Mouse (Mus musculus): ENCODE measurements around the gene Tff2. TPM values are rescaled to one million over a fixed set of nuclear protein-coding genes. Genes with fewer than 3 reads are reported as not detected.

The Tff2 gene
- polyA plus RNA-seq, 1 experiment from 2014 or later, result not detected

- Histone ChIP-seq H3K27ac (ENCODE audit: low read depth, low read length) (no peak overlapping the region), H3K4me3 (ENCODE audit: low read depth, low read length) (no peak overlapping the region), H3K36me3 (ENCODE audit: control insufficient read depth, insufficient read depth, low read length) (no peaks in the 10 kb centered on the region), H3K27me3 (ENCODE audit: control insufficient read depth, insufficient read depth, low read length) (no peaks in the 10 kb centered on the region), H3K9ac (ENCODE audit: low read length) (no peak overlapping the region), H3K4me1 (replicated peaks; ENCODE audit: control insufficient read depth, insufficient read depth, low read length) (no peaks in the 10 kb centered on the region), H3K4me2 (ENCODE audit: low read depth, low read length, severe bottlenecking) (no peak overlapping the region), H3K9me3 (ENCODE audit: control insufficient read depth, low read length) (no peaks in the 10 kb centered on the region)
- DNase-seq (ENCODE audit: low spot score) (no peak), ATAC-seq (replicated peaks; ENCODE audit: low FRiP score) (no peak)
- 58% methylated on average over 5 of the region's 5 CpGs for WGBS
These were observed 8.4 kb upstream of the Tff2 start for GRCm38 (mm10) chr17:31152512-31152911.

- Histone ChIP-seq H3K27me3 (ENCODE audit: control insufficient read depth, insufficient read depth, low read length) (no peaks in the 10 kb centered on the region), H3K9ac (ENCODE audit: low read length) (no peak overlapping the region), H3K4me2 (ENCODE audit: low read depth, low read length, severe bottlenecking) (no peak overlapping the region), H3K9me3 (ENCODE audit: control insufficient read depth, low read length) (no peaks in the 10 kb centered on the region), H3K4me3 (ENCODE audit: low read depth, low read length) (no peak overlapping the region), H3K4me1 (replicated peaks; ENCODE audit: control insufficient read depth, insufficient read depth, low read length) (no peaks in the 10 kb centered on the region), H3K27ac (ENCODE audit: low read depth, low read length) (no peak overlapping the region), H3K36me3 (ENCODE audit: control insufficient read depth, insufficient read depth, low read length) (no peaks in the 10 kb centered on the region)
- DNase-seq (ENCODE audit: low spot score), result no peak
- 84% methylated on average over 9 of the region's 9 CpGs for WGBS
- no peak for ATAC-seq (replicated peaks; ENCODE audit: low FRiP score)
These were observed 1.9 kb upstream of the Tff2 start for GRCm38 (mm10) chr17:31145998-31146397.

- WGBS, result 92% methylated on average over 7 of the region's 7 CpGs
- no peak for ATAC-seq (replicated peaks; ENCODE audit: low FRiP score)
- no peaks in the 10 kb centered on the region for H3K27me3 ChIP-seq (ENCODE audit: control insufficient read depth, insufficient read depth, low read length)
These were observed 2.0 kb downstream of the Tff2 start for GRCm38 (mm10) chr17:31142116-31142515.

GRCm38 (mm10) chr17:31138398-31138797 is 5.7 kb downstream of the Tff2 start:
- ATAC-seq (replicated peaks; ENCODE audit: low FRiP score) (no peak), DNase-seq (ENCODE audit: low spot score) (peak; percentile 67)
- no peaks in the 10 kb centered on the region for H3K9me3 ChIP-seq (ENCODE audit: control insufficient read depth, low read length)
- no peak overlapping the region for H3K4me3 ChIP-seq (ENCODE audit: low read depth, low read length)
- WGBS, result 23% methylated on average over 5 of the region's 5 CpGs
- no peaks in the 10 kb centered on the region for H3K36me3 ChIP-seq (ENCODE audit: control insufficient read depth, insufficient read depth, low read length)
- H3K4me2 ChIP-seq (ENCODE audit: low read depth, low read length, severe bottlenecking), result no peak overlapping the region
- H3K27me3 ChIP-seq (ENCODE audit: control insufficient read depth, insufficient read depth, low read length), result no peaks in the 10 kb centered on the region
- H3K27ac ChIP-seq (ENCODE audit: low read depth, low read length), result no peak overlapping the region
- no peaks in the 10 kb centered on the region for H3K4me1 ChIP-seq (replicated peaks; ENCODE audit: control insufficient read depth, insufficient read depth, low read length)
- H3K9ac ChIP-seq (ENCODE audit: low read length), result no peak overlapping the region

More at GRCm38 (mm10) chr17:31142116-31142515, 2.0 kb downstream of the Tff2 start:
- H3K9me3 ChIP-seq (ENCODE audit: control insufficient read depth, low read length), result no peaks in the 10 kb centered on the region
- H3K4me1 ChIP-seq (replicated peaks; ENCODE audit: control insufficient read depth, insufficient read depth, low read length), result no peaks in the 10 kb centered on the region
- DNase-seq (ENCODE audit: low spot score), result no peak
- H3K36me3 ChIP-seq (ENCODE audit: control insufficient read depth, insufficient read depth, low read length), result no peaks in the 10 kb centered on the region
- no peak overlapping the region for H3K4me3 ChIP-seq (ENCODE audit: low read depth, low read length)
- H3K27ac ChIP-seq (ENCODE audit: low read depth, low read length), result no peak overlapping the region
- H3K4me2 ChIP-seq (ENCODE audit: low read depth, low read length, severe bottlenecking), result no peak overlapping the region
- no peak overlapping the region for H3K9ac ChIP-seq (ENCODE audit: low read length)

GRCm38 (mm10) chr17:31136821-31137220 is 7.3 kb downstream of the Tff2 start:
- ATAC-seq (replicated peaks; ENCODE audit: low FRiP score) (no peak), DNase-seq (ENCODE audit: low spot score) (no peak)
- WGBS, result 86% methylated on average over 1 of the region's 1 CpGs
- Histone ChIP-seq H3K9ac (ENCODE audit: low read length) (no peak overlapping the region), H3K4me1 (replicated peaks; ENCODE audit: control insufficient read depth, insufficient read depth, low read length) (no peaks in the 10 kb centered on the region), H3K4me3 (ENCODE audit: low read depth, low read length) (no peak overlapping the region), H3K27me3 (ENCODE audit: control insufficient read depth, insufficient read depth, low read length) (no peaks in the 10 kb centered on the region), H3K4me2 (ENCODE audit: low read depth, low read length, severe bottlenecking) (no peak overlapping the region), H3K27ac (ENCODE audit: low read depth, low read length) (no peak overlapping the region), H3K36me3 (ENCODE audit: control insufficient read depth, insufficient read depth, low read length) (no peaks in the 10 kb centered on the region), H3K9me3 (ENCODE audit: control insufficient read depth, low read length) (no peaks in the 10 kb centered on the region)

- Histone ChIP-seq H3K4me3 (ENCODE audit: low read depth, low read length) (no peak overlapping the region), H3K4me2 (ENCODE audit: low read depth, low read length, severe bottlenecking) (no peak overlapping the region), H3K9ac (ENCODE audit: low read length) (no peak overlapping the region), H3K36me3 (ENCODE audit: control insufficient read depth, insufficient read depth, low read length) (no peaks in the 10 kb centered on the region), H3K27ac (ENCODE audit: low read depth, low read length) (no peak overlapping the region), H3K4me1 (replicated peaks; ENCODE audit: control insufficient read depth, insufficient read depth, low read length) (no peaks in the 10 kb centered on the region), H3K27me3 (ENCODE audit: control insufficient read depth, insufficient read depth, low read length) (no peaks in the 10 kb centered on the region), H3K9me3 (ENCODE audit: control insufficient read depth, low read length) (no peaks in the 10 kb centered on the region)
- no peak for DNase-seq (ENCODE audit: low spot score)
- 71% methylated on average over 3 of the region's 3 CpGs for WGBS
- no peak for ATAC-seq (replicated peaks; ENCODE audit: low FRiP score)
These were observed 7.8 kb downstream of the Tff2 start for GRCm38 (mm10) chr17:31136291-31136690.

- Histone ChIP-seq H3K4me3 (ENCODE audit: low read depth, low read length) (no peak overlapping the region), H3K27me3 (ENCODE audit: control insufficient read depth, insufficient read depth, low read length) (no peaks in the 10 kb centered on the region), H3K4me2 (ENCODE audit: low read depth, low read length, severe bottlenecking) (no peak overlapping the region), H3K27ac (ENCODE audit: low read depth, low read length) (no peak overlapping the region), H3K4me1 (replicated peaks; ENCODE audit: control insufficient read depth, insufficient read depth, low read length) (no peaks in the 10 kb centered on the region), H3K9ac (ENCODE audit: low read length) (no peak overlapping the region), H3K36me3 (ENCODE audit: control insufficient read depth, insufficient read depth, low read length) (no peaks in the 10 kb centered on the region), H3K9me3 (ENCODE audit: control insufficient read depth, low read length) (no peaks in the 10 kb centered on the region)
- WGBS, result 80% methylated on average over 6 of the region's 6 CpGs
- DNase-seq (ENCODE audit: low spot score), result no peak
- no peak for ATAC-seq (replicated peaks; ENCODE audit: low FRiP score)
These were observed 9.2 kb downstream of the Tff2 start for GRCm38 (mm10) chr17:31134913-31135312.

GRCm38 (mm10) chr17:31133776-31134175 is 10.3 kb downstream of the Tff2 start:
- DNase-seq (ENCODE audit: low spot score), result no peak
- H3K4me3 ChIP-seq (ENCODE audit: low read depth, low read length), result no peak overlapping the region
- no peaks in the 10 kb centered on the region for H3K27me3 ChIP-seq (ENCODE audit: control insufficient read depth, insufficient read depth, low read length)
- no peaks in the 10 kb centered on the region for H3K9me3 ChIP-seq (ENCODE audit: control insufficient read depth, low read length)
- no peak for ATAC-seq (replicated peaks; ENCODE audit: low FRiP score)
- H3K4me2 ChIP-seq (ENCODE audit: low read depth, low read length, severe bottlenecking), result no peak overlapping the region
- H3K4me1 ChIP-seq (replicated peaks; ENCODE audit: control insufficient read depth, insufficient read depth, low read length), result no peaks in the 10 kb centered on the region
- no peaks in the 10 kb centered on the region for H3K36me3 ChIP-seq (ENCODE audit: control insufficient read depth, insufficient read depth, low read length)
- H3K27ac ChIP-seq (ENCODE audit: low read depth, low read length), result no peak overlapping the region
- 83% methylated on average over 15 of the region's 15 CpGs for WGBS
- H3K9ac ChIP-seq (ENCODE audit: low read length), result no peak overlapping the region

GRCm38 (mm10) chr17:31131269-31131821 is 12.7 kb downstream of the Tff2 start:
- Histone ChIP-seq H3K4me1 (replicated peaks; ENCODE audit: control insufficient read depth, insufficient read depth, low read length) (no peaks in the 10 kb centered on the region), H3K27me3 (ENCODE audit: control insufficient read depth, insufficient read depth, low read length) (no peaks in the 10 kb centered on the region), H3K4me3 (ENCODE audit: low read depth, low read length) (no peak overlapping the region), H3K9ac (ENCODE audit: low read length) (no peak overlapping the region), H3K4me2 (ENCODE audit: low read depth, low read length, severe bottlenecking) (no peak overlapping the region), H3K27ac (ENCODE audit: low read depth, low read length) (no peak overlapping the region), H3K36me3 (ENCODE audit: control insufficient read depth, insufficient read depth, low read length) (no peaks in the 10 kb centered on the region), H3K9me3 (ENCODE audit: control insufficient read depth, low read length) (no peaks in the 10 kb centered on the region)
- WGBS, result 87% methylated on average over 10 of the region's 10 CpGs
- ATAC-seq (replicated peaks; ENCODE audit: low FRiP score) (no peak), DNase-seq (ENCODE audit: low spot score) (no peak)
